Mouse (Mus musculus): Measurements from ENCODE around the gene Hnf4a. TPM values are rescaled to one million over a fixed set of nuclear protein-coding genes. Genes with fewer than 3 reads are reported as not detected.

The Hnf4a gene
- polyA plus RNA-seq, 1 experiment from 2014 or later = not detected

DNA sequence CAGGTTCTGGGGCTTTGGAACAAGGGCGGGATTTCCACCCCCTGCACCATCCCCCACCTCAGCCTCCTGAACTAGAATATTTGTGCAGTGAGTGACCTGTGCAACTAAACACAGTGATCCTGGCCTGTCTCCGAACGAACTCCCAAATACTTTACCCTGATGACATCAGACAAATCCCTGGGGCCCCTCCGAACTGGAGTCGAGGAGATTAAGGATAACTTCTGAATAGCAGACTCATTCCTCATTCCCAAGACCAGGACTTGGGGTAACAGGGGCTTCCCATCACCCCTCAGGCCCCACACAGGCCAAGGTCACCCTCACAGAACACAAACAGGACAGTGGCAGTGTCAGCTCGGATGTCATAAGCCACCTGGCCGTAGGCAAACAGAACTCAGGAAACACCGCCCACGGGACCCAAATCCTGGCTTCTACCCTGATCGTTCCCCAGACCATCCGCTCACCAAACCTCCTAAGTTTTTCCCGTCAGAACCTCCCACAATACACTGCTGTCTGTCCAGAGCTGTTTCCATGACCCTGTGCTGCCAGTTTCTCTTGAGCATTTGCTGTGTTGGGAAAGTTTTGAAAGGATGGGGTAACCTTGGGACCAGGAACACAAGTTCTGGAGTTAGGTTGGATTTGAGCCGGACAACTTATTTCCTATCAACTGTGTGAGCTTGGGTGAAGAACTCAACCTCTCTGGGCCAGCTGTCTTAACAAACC lies 32.9 kb downstream of the Hnf4a start:
- Histone ChIP-seq H3K27ac (no peak overlapping the region), H3K4me3 (replicated peaks; ENCODE audit: low read length) (no peak overlapping the region), H3K9me3 (ENCODE audit: control insufficient read depth, low read length) (no peaks in the 10 kb centered on the region), H3K9ac (no peak overlapping the region), H3K4me2 (replicated peaks) (no peak overlapping the region), H3K36me3 (replicated peaks; ENCODE audit: control insufficient read depth, insufficient read depth) (no peaks in the 10 kb centered on the region), H3K4me1 (replicated peaks; ENCODE audit: control insufficient read depth, insufficient read depth, low read length) (no peaks in the 10 kb centered on the region), H3K27me3 (ENCODE audit: control insufficient read depth, insufficient read depth, low read length) (no peaks in the 10 kb centered on the region)
- no peak for DNase-seq (ENCODE audit: low spot score)
- 89% methylated on average over 13 of the region's 13 CpGs for WGBS
- no peak for ATAC-seq (ENCODE audit: low FRiP score)

DNA sequence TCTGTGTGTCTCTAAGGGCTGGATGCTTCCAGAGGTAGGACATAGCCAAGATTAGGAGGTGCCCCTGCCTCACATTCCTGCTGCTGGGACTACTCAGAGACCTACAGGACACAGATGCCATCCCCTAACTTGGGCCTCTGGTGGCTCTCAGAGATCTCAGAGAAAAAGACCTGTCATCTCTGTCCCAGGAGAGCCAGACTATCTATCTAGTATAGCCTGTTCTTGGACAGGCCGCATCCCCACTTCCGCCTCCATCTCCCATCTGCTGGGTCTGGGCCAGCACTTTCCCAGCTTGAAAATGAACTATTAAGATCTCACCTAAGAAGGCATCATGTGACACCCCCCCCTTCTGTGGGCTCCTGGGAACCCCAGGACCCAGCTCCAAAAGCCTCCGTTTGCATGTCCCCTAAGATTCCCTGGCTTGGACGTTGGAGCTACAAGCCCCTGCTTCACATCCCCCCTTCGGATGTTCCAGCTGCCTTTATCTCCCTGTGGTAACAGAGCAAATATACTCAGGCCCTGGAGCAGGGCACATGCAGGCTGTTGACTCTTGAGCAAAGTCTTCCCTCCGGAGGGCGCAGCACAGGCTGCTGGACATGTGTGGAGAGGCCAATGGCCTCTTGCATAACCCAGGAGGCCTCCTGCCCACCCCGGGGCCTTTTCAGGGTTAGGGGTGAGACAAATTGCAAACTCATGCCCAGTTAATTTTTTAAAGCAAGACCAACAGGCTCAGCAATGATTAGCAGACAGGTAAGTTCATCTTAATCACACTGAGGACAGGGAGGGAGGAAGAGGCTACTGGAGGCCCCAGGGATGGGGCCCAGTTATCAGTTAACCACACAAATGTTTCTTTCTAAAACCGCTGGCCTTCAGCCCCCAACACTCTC lies 33.9 kb downstream of the Hnf4a start:
- Histone ChIP-seq H3K27me3 (ENCODE audit: control insufficient read depth, insufficient read depth, low read length) (no peaks in the 10 kb centered on the region), H3K9ac (no peak overlapping the region), H3K4me3 (replicated peaks; ENCODE audit: low read length) (no peak overlapping the region), H3K4me2 (replicated peaks) (no peak overlapping the region), H3K27ac (no peak overlapping the region), H3K4me1 (replicated peaks; ENCODE audit: control insufficient read depth, insufficient read depth, low read length) (no peaks in the 10 kb centered on the region), H3K36me3 (replicated peaks; ENCODE audit: control insufficient read depth, insufficient read depth) (no peaks in the 10 kb centered on the region), H3K9me3 (ENCODE audit: control insufficient read depth, low read length) (no peaks in the 10 kb centered on the region)
- DNase-seq (ENCODE audit: low spot score) (no peak), ATAC-seq (ENCODE audit: low FRiP score) (no peak)
- 81% methylated on average over 9 of the region's 9 CpGs for WGBS

DNA sequence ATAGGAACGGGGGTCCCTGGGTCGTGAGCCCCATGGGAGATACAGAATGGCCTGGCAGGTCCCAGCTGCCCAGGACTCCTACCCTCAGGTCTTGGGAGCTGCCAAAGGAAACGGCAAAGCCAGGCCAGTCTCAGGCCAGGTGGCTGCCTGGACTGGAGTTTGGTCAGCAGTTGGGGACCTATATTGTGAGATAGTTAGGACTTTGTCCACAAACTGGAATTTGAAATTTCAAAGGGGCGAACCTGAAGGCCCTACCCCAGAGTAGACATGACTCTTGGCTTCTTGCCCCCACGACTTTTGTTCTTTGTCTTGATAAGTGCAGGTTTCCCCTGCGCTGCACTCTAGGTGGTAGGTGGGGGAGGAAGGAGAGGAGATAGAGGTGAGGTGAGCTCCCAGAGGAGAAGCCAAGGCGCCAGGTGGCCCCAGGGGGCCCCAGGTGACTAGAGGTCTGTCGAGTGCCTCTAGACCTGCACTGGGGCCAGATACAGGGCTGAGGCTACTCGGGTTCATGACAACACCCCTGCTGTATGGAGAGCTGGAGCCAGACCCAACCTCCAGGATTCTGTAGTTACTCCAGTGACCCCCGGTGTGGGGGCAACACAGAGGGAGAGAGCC lies 35.1 kb downstream of the Hnf4a start:
- WGBS = 82% methylated on average over 10 of the region's 10 CpGs
- Histone ChIP-seq H3K4me3 (replicated peaks; ENCODE audit: low read length) (no peak overlapping the region), H3K9ac (no peak overlapping the region), H3K9me3 (ENCODE audit: control insufficient read depth, low read length) (no peaks in the 10 kb centered on the region), H3K27me3 (ENCODE audit: control insufficient read depth, insufficient read depth, low read length) (no peaks in the 10 kb centered on the region), H3K27ac (no peak overlapping the region), H3K4me2 (replicated peaks) (no peak overlapping the region), H3K36me3 (replicated peaks; ENCODE audit: control insufficient read depth, insufficient read depth) (no peaks in the 10 kb centered on the region), H3K4me1 (replicated peaks; ENCODE audit: control insufficient read depth, insufficient read depth, low read length) (no peaks in the 10 kb centered on the region)
- DNase-seq (ENCODE audit: low spot score) = no peak
- ATAC-seq (ENCODE audit: low FRiP score) = no peak

DNA sequence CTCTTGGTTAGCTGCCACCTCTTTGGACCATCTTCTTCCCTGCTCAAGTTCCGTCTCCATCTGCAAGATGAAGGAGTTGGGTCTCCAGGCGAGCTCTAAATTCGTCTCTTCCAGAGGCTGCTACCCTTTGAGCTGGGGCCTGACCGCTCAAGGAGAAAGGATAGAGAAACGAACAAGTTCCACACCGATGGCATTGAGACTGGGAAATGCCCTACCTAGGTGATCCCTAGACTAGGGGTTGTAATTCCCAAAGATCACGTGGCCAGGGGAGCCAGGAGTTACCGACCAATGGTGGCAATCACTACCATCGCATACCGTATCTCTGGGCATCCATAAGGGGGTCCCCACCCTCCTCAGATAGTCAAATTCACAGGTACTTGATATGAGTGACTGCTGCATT lies 36.1 kb downstream of the Hnf4a start:
- H3K36me3 ChIP-seq (replicated peaks; ENCODE audit: control insufficient read depth, insufficient read depth) = no peaks in the 10 kb centered on the region
- DNase-seq (ENCODE audit: low spot score) = no peak
- WGBS = 89% methylated on average over 10 of the region's 10 CpGs
- H3K4me2 ChIP-seq (replicated peaks) = no peak overlapping the region
- no peak overlapping the region for H3K9ac ChIP-seq
- H3K4me1 ChIP-seq (replicated peaks; ENCODE audit: control insufficient read depth, insufficient read depth, low read length) = no peaks in the 10 kb centered on the region
- no peaks in the 10 kb centered on the region for H3K9me3 ChIP-seq (ENCODE audit: control insufficient read depth, low read length)
- no peak for ATAC-seq (ENCODE audit: low FRiP score)
- no peak overlapping the region for H3K27ac ChIP-seq
- no peak overlapping the region for H3K4me3 ChIP-seq (replicated peaks; ENCODE audit: low read length)
- no peaks in the 10 kb centered on the region for H3K27me3 ChIP-seq (ENCODE audit: control insufficient read depth, insufficient read depth, low read length)

DNA sequence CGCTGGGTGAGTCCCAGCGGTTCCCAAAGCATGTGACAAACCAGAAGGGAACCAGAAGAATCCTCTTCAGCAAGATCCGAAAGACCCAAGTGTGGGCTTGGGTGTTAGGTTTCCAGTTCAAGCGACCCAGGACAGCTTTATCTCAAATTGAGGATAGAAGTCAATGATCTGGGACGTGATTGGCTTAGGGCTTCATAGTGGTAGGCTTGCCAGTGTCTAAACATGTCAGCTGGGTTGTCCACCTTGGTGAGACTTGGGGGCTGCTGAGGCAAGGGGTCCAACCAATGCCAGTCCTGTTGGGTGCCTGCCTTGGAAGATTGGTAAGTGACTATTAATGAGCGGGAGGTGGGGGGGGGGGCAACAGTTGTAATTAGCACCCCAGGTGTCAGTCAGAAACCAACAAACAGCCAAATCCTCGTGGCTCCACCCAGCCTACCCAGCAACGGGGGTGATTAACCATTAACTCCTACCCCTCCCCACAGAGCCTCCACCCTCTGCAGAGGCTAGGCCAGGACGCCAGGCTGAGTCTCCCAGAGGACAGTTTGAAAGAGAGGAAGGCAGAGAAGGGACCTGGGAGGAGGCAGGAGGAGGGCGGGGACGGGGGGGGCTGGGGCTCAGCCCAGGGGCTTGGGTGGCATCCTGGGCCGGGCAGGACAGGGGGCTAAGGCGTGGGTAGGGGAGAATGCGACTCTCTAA lies 40.2 kb downstream of the Hnf4a start:
- no peak for DNase-seq (ENCODE audit: low spot score)
- H3K27ac ChIP-seq = no peak overlapping the region
- H3K4me1 ChIP-seq (replicated peaks; ENCODE audit: control insufficient read depth, insufficient read depth, low read length) = no peaks in the 10 kb centered on the region
- H3K4me2 ChIP-seq (replicated peaks) = no peak overlapping the region
- H3K9ac ChIP-seq = no peak overlapping the region
- no peaks in the 10 kb centered on the region for H3K36me3 ChIP-seq (replicated peaks; ENCODE audit: control insufficient read depth, insufficient read depth)
- ATAC-seq (ENCODE audit: low FRiP score) = no peak
- no peaks in the 10 kb centered on the region for H3K9me3 ChIP-seq (ENCODE audit: control insufficient read depth, low read length)
- WGBS = 78% methylated on average over 14 of the region's 14 CpGs
- no peak overlapping the region for H3K4me3 ChIP-seq (replicated peaks; ENCODE audit: low read length)
- no peaks in the 10 kb centered on the region for H3K27me3 ChIP-seq (ENCODE audit: control insufficient read depth, insufficient read depth, low read length)

DNA sequence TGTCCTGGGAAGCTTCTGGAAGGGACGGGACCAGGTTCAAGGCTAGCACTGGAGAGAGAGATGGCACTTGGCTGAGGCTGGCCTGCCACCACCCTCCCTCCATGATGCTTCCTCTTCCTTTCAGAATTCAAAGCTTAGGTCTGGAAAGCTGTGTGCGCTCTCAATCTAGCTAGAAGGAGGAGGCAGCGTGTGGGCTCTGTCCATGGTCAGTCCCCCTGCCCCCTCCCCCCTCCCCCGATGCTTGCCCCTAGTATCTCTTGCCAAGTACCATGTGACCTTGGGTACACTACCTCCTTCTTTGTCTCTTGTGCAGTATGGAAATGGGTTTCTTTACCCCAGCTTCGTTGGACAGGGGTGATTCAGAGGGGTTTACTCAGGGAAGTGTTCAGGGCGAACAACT lies 42.2 kb downstream of the Hnf4a start:
- no peak overlapping the region for H3K27ac ChIP-seq
- no peaks in the 10 kb centered on the region for H3K27me3 ChIP-seq (ENCODE audit: control insufficient read depth, insufficient read depth, low read length)
- ATAC-seq (ENCODE audit: low FRiP score) (no peak), DNase-seq (ENCODE audit: low spot score) (no peak)
- H3K4me1 ChIP-seq (replicated peaks; ENCODE audit: control insufficient read depth, insufficient read depth, low read length) = no peaks in the 10 kb centered on the region
- no peak overlapping the region for H3K4me3 ChIP-seq (replicated peaks; ENCODE audit: low read length)
- no peaks in the 10 kb centered on the region for H3K36me3 ChIP-seq (replicated peaks; ENCODE audit: control insufficient read depth, insufficient read depth)
- no peaks in the 10 kb centered on the region for H3K9me3 ChIP-seq (ENCODE audit: control insufficient read depth, low read length)
- H3K4me2 ChIP-seq (replicated peaks) = no peak overlapping the region
- no peak overlapping the region for H3K9ac ChIP-seq
- WGBS = 80% methylated on average over 6 of the region's 6 CpGs

DNA sequence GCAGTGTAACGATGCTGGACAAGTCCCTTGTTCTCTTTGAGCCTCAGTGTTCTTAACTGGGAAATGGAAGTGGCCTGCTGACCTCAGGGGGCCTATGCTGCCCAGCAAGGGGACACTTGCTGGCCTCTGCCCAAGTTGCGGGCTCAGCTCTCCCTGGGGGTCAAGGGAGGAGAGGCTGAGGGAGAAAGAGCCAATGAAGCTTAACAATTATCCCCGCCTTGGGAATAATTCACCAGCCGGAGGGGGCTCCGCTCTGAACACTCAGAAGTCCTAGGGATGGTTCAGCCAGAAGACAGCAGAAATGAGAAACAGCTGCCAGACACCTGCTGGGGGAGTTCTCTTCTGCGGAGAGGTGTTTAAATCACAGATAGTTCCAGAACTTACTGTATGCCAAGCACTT lies 43.2 kb downstream of the Hnf4a start:
- H3K27me3 ChIP-seq (ENCODE audit: control insufficient read depth, insufficient read depth, low read length) = no peaks in the 10 kb centered on the region
- DNase-seq (ENCODE audit: low spot score) (no peak), ATAC-seq (ENCODE audit: low FRiP score) (no peak)
- H3K4me2 ChIP-seq (replicated peaks) = no peak overlapping the region
- H3K36me3 ChIP-seq (replicated peaks; ENCODE audit: control insufficient read depth, insufficient read depth) = no peaks in the 10 kb centered on the region
- WGBS = 31% methylated on average over 6 of the region's 6 CpGs
- H3K9me3 ChIP-seq (ENCODE audit: control insufficient read depth, low read length) = no peaks in the 10 kb centered on the region
- H3K4me1 ChIP-seq (replicated peaks; ENCODE audit: control insufficient read depth, insufficient read depth, low read length) = no peaks in the 10 kb centered on the region
- no peak overlapping the region for H3K9ac ChIP-seq
- no peak overlapping the region for H3K4me3 ChIP-seq (replicated peaks; ENCODE audit: low read length)
- no peak overlapping the region for H3K27ac ChIP-seq

DNA sequence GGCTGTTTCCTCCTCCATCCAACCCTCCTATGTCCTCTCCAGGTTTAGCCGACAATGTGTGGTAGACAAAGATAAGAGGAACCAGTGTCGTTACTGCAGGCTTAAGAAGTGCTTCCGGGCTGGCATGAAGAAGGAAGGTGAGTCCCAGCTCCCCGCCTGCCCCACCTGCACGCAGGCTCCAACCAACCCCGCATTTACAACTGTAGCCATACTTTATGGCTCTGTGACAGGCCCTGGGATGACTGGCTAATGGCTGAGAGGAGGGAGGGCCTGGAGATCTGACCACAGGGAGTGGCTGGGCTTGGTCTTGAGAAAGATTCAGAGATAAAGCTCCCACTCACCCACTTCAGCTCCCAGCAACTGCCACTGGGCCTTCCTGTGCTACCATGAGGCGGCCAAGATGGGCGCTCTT lies 45.9 kb downstream of the Hnf4a start:
- Histone ChIP-seq H3K9me3 (ENCODE audit: control insufficient read depth, low read length) (no peaks in the 10 kb centered on the region), H3K9ac (no peak overlapping the region), H3K4me2 (replicated peaks) (no peak overlapping the region), H3K4me3 (replicated peaks; ENCODE audit: low read length) (no peak overlapping the region), H3K36me3 (replicated peaks; ENCODE audit: control insufficient read depth, insufficient read depth) (no peaks in the 10 kb centered on the region), H3K27me3 (ENCODE audit: control insufficient read depth, insufficient read depth, low read length) (no peaks in the 10 kb centered on the region), H3K4me1 (replicated peaks; ENCODE audit: control insufficient read depth, insufficient read depth, low read length) (no peaks in the 10 kb centered on the region), H3K27ac (no peak overlapping the region)
- DNase-seq (ENCODE audit: low spot score) = no peak
- 84% methylated on average over 8 of the region's 8 CpGs for WGBS
- ATAC-seq (ENCODE audit: low FRiP score) = no peak

DNA sequence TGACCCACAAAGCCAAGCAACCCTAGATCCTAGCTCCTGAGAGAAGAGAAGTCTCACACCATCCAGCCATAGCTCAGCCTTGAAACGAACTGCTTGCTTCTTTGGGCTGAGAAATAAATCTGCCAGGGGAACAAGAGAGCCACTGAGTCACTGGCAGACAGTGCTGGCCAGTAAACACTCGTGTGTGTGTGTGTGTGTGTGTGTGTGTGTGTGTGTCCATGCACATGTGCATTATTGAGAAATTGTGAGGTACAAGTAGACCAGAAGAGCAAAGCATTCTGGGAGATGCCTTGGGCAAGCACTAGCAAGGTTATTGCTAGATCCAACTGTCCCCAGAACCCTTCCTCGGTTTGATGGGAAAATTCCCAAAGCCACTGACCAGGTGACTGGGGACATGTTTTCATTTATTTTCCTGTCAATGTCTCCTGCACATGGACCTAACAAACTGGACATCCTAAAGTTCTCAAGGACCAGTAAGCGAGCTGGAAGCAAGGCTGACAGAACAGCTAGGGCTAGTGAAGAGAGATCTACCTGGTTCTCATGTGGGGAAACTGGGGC lies 47.9 kb downstream of the Hnf4a start:
- DNase-seq (ENCODE audit: low spot score) (no peak), ATAC-seq (ENCODE audit: low FRiP score) (no peak)
- Histone ChIP-seq H3K9me3 (ENCODE audit: control insufficient read depth, low read length) (no peaks in the 10 kb centered on the region), H3K27ac (no peak overlapping the region), H3K4me3 (replicated peaks; ENCODE audit: low read length) (no peak overlapping the region), H3K9ac (no peak overlapping the region), H3K27me3 (ENCODE audit: control insufficient read depth, insufficient read depth, low read length) (no peaks in the 10 kb centered on the region), H3K36me3 (replicated peaks; ENCODE audit: control insufficient read depth, insufficient read depth) (no peaks in the 10 kb centered on the region), H3K4me1 (replicated peaks; ENCODE audit: control insufficient read depth, insufficient read depth, low read length) (no peaks in the 10 kb centered on the region), H3K4me2 (replicated peaks) (no peak overlapping the region)
- 83% methylated on average over 4 of the region's 4 CpGs for WGBS

All from hindbrain, embryonic 14.5 days (tissue).